In the genomic region with DNA sequence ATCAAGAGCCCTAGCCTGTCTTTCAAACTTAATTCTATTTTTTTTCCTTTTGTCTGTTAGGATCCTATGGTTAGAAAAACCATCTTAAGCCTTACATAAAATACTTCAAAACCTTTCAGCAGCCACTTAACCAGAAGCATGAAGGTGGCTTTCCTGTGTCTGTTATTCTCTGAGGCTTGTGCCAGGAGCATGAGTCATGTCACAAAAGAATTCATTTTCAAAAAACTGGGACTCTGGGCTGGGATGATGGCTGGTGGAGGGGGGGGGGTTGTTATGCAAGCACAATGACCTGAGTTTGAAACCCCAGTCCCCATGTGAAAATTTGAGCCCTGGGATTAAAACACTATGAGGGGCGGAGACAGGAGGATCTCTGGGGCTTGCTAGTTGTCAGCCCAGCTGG, we compare ENCODE assay signal across 27 mouse cellular contexts. TPM values are rescaled to one million over a fixed set of nuclear protein-coding genes. Genes with fewer than 3 reads are reported as not detected.
DNase-seq lines count a peak whose midpoint lies in the region.
"Had no signal": no experiment of that assay in that cellular context is flagged by ENCODE, and none has a peak within 500 bp of the region (broad histone marks: within the 10 kb centered on the region; RNA-seq: fewer than 3 reads in every experiment).

No protein-coding gene starts in this region.

- intact Hi-C loops in gastrocnemius, postnatal 36 days (cut with DNase I) = no loop called here

- peak; percentile 33 for DNase-seq in adrenal gland, adult 2 months
- no peak for DNase-seq in adrenal gland, postnatal 4 days (ENCODE audit: low spot score in 2 of 2)
- peak; percentile 35 to 72 for DNase-seq in frontal cortex, adult 2 months (ENCODE audit: extremely low spot score in 1 of 2, low spot score in 1 of 2)
- DNase-seq in frontal cortex, postnatal 25 days (ENCODE audit: low spot score in 2 of 2) = no peak
- DNase-seq in 3134 (ENCODE audit: extremely low read depth, insufficient read length, low spot score) = peak; percentile 53
- peak; percentile 82 for DNase-seq in brain, adult 2 months (ENCODE audit: low read depth, low spot score)
- no peak for DNase-seq in gastrocnemius, postnatal 36 days
- DNase-seq: cerebellum, adult 11-12 months; cerebellum, adult 9-11 months; heart, postnatal 10 days; kidney, adult 18-20 months; kidney, postnatal 25 days; lung, embryonic 14.5 days; lung, postnatal 14 days; retina, postnatal 1 day; spleen, adult 18-20 months; thymus, postnatal 25 days had no signal

RNA-seq across cellular contexts. Expression of a gene that starts 43.8 kb away (rescaled TPM):
- total RNA-seq in adrenal gland, adult 2 months (2021) = not detected
- polyA plus RNA-seq in adrenal gland, adult 2 months (2012; rRNA removed) = not detected in 2 replicates
- under 1 TPM; 0.20 to 0.59 TPM for total RNA-seq in adrenal gland, postnatal 4 days (2021)
- 26.7 and 27.5 TPM in 2 replicates for polyA plus RNA-seq in frontal cortex, adult 2 months (2012; rRNA removed)
- not detected for total RNA-seq in gastrocnemius, postnatal 36 days (2021)
- total RNA-seq: gastrocnemius, adult 8-10 months; heart, adult 8-10 months; heart, postnatal 10 days; hematopoietic stem cell, adult 5-6 weeks; megakaryocyte progenitor cell, adult 5-6 weeks had no signal
- polyA plus RNA-seq: activated CD4-positive, CD25-positive, alpha-beta regulatory T cell, adult 4 months; CD4-positive, CD25-positive, alpha-beta regulatory T cell, adult 4 months; erythroblast, embryonic 14.5 days; gonadal fat pad, adult 2 months; heart, embryonic 13.5 days; inflammation-experienced regulatory T-cells, adult 6 months; lung, embryonic 14.5 days had no signal

Comparison
In these comparisons a context has a peak if more than half of its experiments do, and no peak if none do; other contexts are left out.
1. DNase-seq: peak in adrenal gland, adult 2 months (single experiment), frontal cortex, adult 2 months (2 of 2), 3134 (single experiment) and brain, adult 2 months (single experiment); none in adrenal gland, postnatal 4 days (0 of 2), frontal cortex, postnatal 25 days (0 of 2) and gastrocnemius, postnatal 36 days (0 of 2).